7 mouse cellular contexts compared by ENCODE assay signal in genomic region chr2:127507077-127507774, GRCm38 (mm10). TPM values are rescaled to one million over a fixed set of nuclear protein-coding genes. Genes with fewer than 3 reads are reported as not detected.
DNase-seq lines count a peak whose midpoint lies in the region; ATAC-seq and TF ChIP-seq lines count a peak whose summit lies in the region.

No protein-coding gene starts in this region.

- H3K27ac ChIP-seq in cortical plate, adult 2 months (ENCODE audit: insufficient read depth, low read length): no peak overlapping the region
- H3K27ac ChIP-seq in kidney, adult 2 months (ENCODE audit: insufficient read depth, low read depth, low read length): no peak overlapping the region
- H3K27ac ChIP-seq in limb, embryonic 13.5 days: no peak overlapping the region
- no peak overlapping the region for H3K27ac ChIP-seq in midbrain, embryonic 16.5 days (ENCODE audit: low read length)
- no peak overlapping the region for H3K27ac ChIP-seq in spleen, adult 2 months (ENCODE audit: insufficient read depth, low read length)

- H3K4me2 ChIP-seq in limb, embryonic 13.5 days (replicated peaks): no peak overlapping the region
- no peak overlapping the region for H3K4me2 ChIP-seq in midbrain, embryonic 16.5 days (ENCODE audit: low read length)

- no peak overlapping the region for H3K4me3 ChIP-seq in cortical plate, adult 2 months (ENCODE audit: insufficient read depth, low read length)
- no peak overlapping the region for H3K4me3 ChIP-seq in kidney, adult 2 months (ENCODE audit: insufficient read depth, low read depth, low read length)
- H3K4me3 ChIP-seq in limb, embryonic 13.5 days: no peak overlapping the region
- H3K4me3 ChIP-seq in midbrain, embryonic 16.5 days (ENCODE audit: low read depth, low read length): no peak overlapping the region
- no peak overlapping the region for H3K4me3 ChIP-seq in spleen, adult 2 months (ENCODE audit: extremely low read depth, insufficient read depth, insufficient read length)

- TF ChIP-seq POLR2A in cortical plate, adult 2 months (IDR thresholded peaks at IDR 0.05; ENCODE audit: extremely low read depth, insufficient read depth, low read length): no peak
- no peak for TF ChIP-seq POLR2A in kidney, adult 2 months (IDR thresholded peaks at IDR 0.05; ENCODE audit: low read depth, low read length)
- no peak for TF ChIP-seq POLR2A in spleen, adult 2 months (IDR thresholded peaks at IDR 0.05; ENCODE audit: low read depth, low read length)

- H3K27me3 ChIP-seq in kidney, adult 2 months (replicated peaks; ENCODE audit: control insufficient read depth, insufficient read depth, low read length): no peaks in the 10 kb centered on the region
- H3K27me3 ChIP-seq in limb, embryonic 13.5 days: peaks cover 19% of the 10 kb centered on the region
- no peaks in the 10 kb centered on the region for H3K27me3 ChIP-seq in midbrain, embryonic 16.5 days (ENCODE audit: control insufficient read depth, insufficient read depth, low read depth, low read length)
- no peaks in the 10 kb centered on the region for H3K27me3 ChIP-seq in spleen, adult 2 months (ENCODE audit: control insufficient read depth, insufficient read depth, low read length)

- H3K36me3 ChIP-seq in kidney, adult 2 months (ENCODE audit: control insufficient read depth, insufficient read depth, low read length): no peaks in the 10 kb centered on the region
- no peaks in the 10 kb centered on the region for H3K36me3 ChIP-seq in limb, embryonic 13.5 days
- no peaks in the 10 kb centered on the region for H3K36me3 ChIP-seq in midbrain, embryonic 16.5 days (ENCODE audit: control insufficient read depth, insufficient read depth, low read length)
- no peaks in the 10 kb centered on the region for H3K36me3 ChIP-seq in spleen, adult 2 months (ENCODE audit: control insufficient read depth, insufficient read depth, low read length)

- TF ChIP-seq CTCF in cortical plate, adult 2 months (IDR thresholded peaks at IDR 0.05; ENCODE audit: extremely low read depth, insufficient read depth, low read length): peak; percentile 99
- TF ChIP-seq CTCF in kidney, adult 2 months (conservative IDR thresholded peaks at IDR 0.05; ENCODE audit: insufficient read depth, insufficient read length, low read depth, low read length): peak; percentile 98
- TF ChIP-seq CTCF in spleen, adult 2 months (IDR thresholded peaks at IDR 0.05; ENCODE audit: extremely low read depth, insufficient read depth, insufficient read length, insufficient replicate concordance): peak; percentile 81; the same call in 1 of the 2 replicates

- no peak overlapping the region for H3K9ac ChIP-seq in limb, embryonic 13.5 days
- no peak overlapping the region for H3K9ac ChIP-seq in midbrain, embryonic 16.5 days (ENCODE audit: low read depth, low read length)

- WGBS in kidney, adult 2 months: 28% methylated on average over 7 of the region's 7 CpGs
- WGBS in limb, embryonic 13.5 days: 32% methylated on average over 7 of the region's 7 CpGs
- WGBS in midbrain, embryonic 16.5 days: 37% methylated on average over 7 of the region's 7 CpGs
- WGBS in spleen, adult 2 months: 38% methylated on average over 7 of the region's 7 CpGs

- intact Hi-C loops in gastrocnemius, postnatal 14 days (cut with DNase I; ENCODE audit: low total_unique reads): no loop called here

- ATAC-seq in limb, embryonic 13.5 days (ENCODE audit: low FRiP score, low read depth): 0 out of 2 replicates have a peak, but pooled peaks have one; percentile 48
- ATAC-seq in midbrain, embryonic 16.5 days: peak; percentile 29

- H3K9me3 ChIP-seq in limb, embryonic 13.5 days: no peaks in the 10 kb centered on the region
- H3K9me3 ChIP-seq in midbrain, embryonic 16.5 days (replicated peaks; ENCODE audit: control insufficient read depth, low read length, poor library complexity, severe bottlenecking): no peaks in the 10 kb centered on the region

- peaks cover 5% of the 10 kb centered on the region for H3K4me1 ChIP-seq in cortical plate, adult 2 months (ENCODE audit: control insufficient read depth, insufficient read depth, low read length)
- H3K4me1 ChIP-seq in kidney, adult 2 months (ENCODE audit: control insufficient read depth, insufficient read depth, low read length): no peaks in the 10 kb centered on the region
- no peaks in the 10 kb centered on the region for H3K4me1 ChIP-seq in limb, embryonic 13.5 days
- H3K4me1 ChIP-seq in midbrain, embryonic 16.5 days (ENCODE audit: control insufficient read depth, insufficient read depth, low read length): no peaks in the 10 kb centered on the region
- H3K4me1 ChIP-seq in spleen, adult 2 months (ENCODE audit: control insufficient read depth, insufficient read depth, insufficient read length): no peaks in the 10 kb centered on the region

- peak; percentile 74 for DNase-seq in adrenal gland, adult 2 months
- peak; percentile 62 for DNase-seq in gastrocnemius, postnatal 14 days
- peak; percentile 77 for DNase-seq in kidney, adult 2 months
- DNase-seq in spleen, adult 2 months (ENCODE audit: low read depth in 1 of 2, low spot score in 2 of 2): peak; percentile 14 to 51

RNA-seq across cellular contexts. Expression of gene Kcnip3, which starts 14.7 kb away (rescaled TPM):
- 1 to 10 TPM; 4.2 to 6.4 TPM for total RNA-seq in adrenal gland, adult 2 months (2021)
- polyA plus RNA-seq in adrenal gland, adult 2 months (2012; rRNA removed): 6.4 and 6.9 TPM in 2 replicates
- polyA plus RNA-seq in cortical plate, adult 2 months (2012; rRNA removed): 109 and 110 TPM in 2 replicates
- total RNA-seq in gastrocnemius, postnatal 14 days (2021): under 1 TPM; 0.53 to 0.86 TPM
- 4.1 and 4.7 TPM in 2 replicates for polyA plus RNA-seq in kidney, adult 2 months (2012; rRNA removed)
- 1.2 and 1.5 TPM in 2 replicates for polyA plus RNA-seq in limb, embryonic 13.5 days (2015; fragmentation: Nextera tagmentation; extraction: Ambion mirVana)
- polyA plus RNA-seq in midbrain, embryonic 16.5 days (2015; fragmentation: Nextera tagmentation; extraction: Ambion mirVana): 9.1 and 13.0 TPM in 2 replicates
- polyA plus RNA-seq in spleen, adult 2 months (2012; rRNA removed): 2.3 and 4.2 TPM in 2 replicates

RNA-seq across cellular contexts. Expression of gene Prom2, which starts 34.0 kb away (rescaled TPM):
- total RNA-seq in adrenal gland, adult 2 months (2021): under 1 TPM; 0.37 to 0.83 TPM
- polyA plus RNA-seq in adrenal gland, adult 2 months (2012; rRNA removed): 0.42 and 0.63 TPM in 2 replicates
- 0.17 and 0.21 TPM in 2 replicates for polyA plus RNA-seq in cortical plate, adult 2 months (2012; rRNA removed)
- not detected for total RNA-seq in gastrocnemius, postnatal 14 days (2021)
- polyA plus RNA-seq in kidney, adult 2 months (2012; rRNA removed): 15.6 and 20.5 TPM in 2 replicates
- polyA plus RNA-seq in limb, embryonic 13.5 days (2015; fragmentation: Nextera tagmentation; extraction: Ambion mirVana): 1.8 and 2.3 TPM in 2 replicates
- polyA plus RNA-seq in midbrain, embryonic 16.5 days (2015; fragmentation: Nextera tagmentation; extraction: Ambion mirVana): 0.05 and 0.19 TPM in 2 replicates
- polyA plus RNA-seq in spleen, adult 2 months (2012; rRNA removed): 0.28 and 0.39 TPM in 2 replicates
